Mouse (Mus musculus) midbrain, embryonic 14.5 days (tissue): ENCODE measurements at regions not wholly inside any gene's neighbourhood (a gene's known extent, or its start where the extent isn't known, plus 50 kb on each side); places are given as distances from the start of the nearest gene placed in this dataset.

Source experiments
- ATAC-seq: fragments of 200-750 bp; cut with Nextera tagmentation; 2 replicates; pipeline ENCODE4 v1.8.0; 2017; ENCODE audit warnings: moderate number of reproducible peaks, moderate library complexity; ENCODE audit not compliant: low FRiP score, low TSS enrichment
- DNase-seq: peaks from one replicate; pipeline ENCODE4 v3.0.0-alpha.2; 2015
- H3K27ac ChIP-seq: fragments of 300-500 bp; sonication (generic); replicated peaks from 2 replicates; pipeline ENCODE4 v1.5.1; 2014; ENCODE audit warnings: mild to moderate bottlenecking, low read depth, low read length, moderate library complexity
- H3K27me3 ChIP-seq: fragments of 300-500 bp; sonication (generic); 2 replicates; pipeline ENCODE4 v1.6.1; 2014; ENCODE audit warnings: low read length, control low read depth, mixed read lengths; ENCODE audit not compliant: control insufficient read depth, insufficient read depth
- H3K36me3 ChIP-seq: fragments of 300-500 bp; sonication (generic); 2 replicates; pipeline ENCODE4 v1.6.1; 2014; ENCODE audit warnings: low read length, control low read depth; ENCODE audit not compliant: control insufficient read depth, insufficient read depth
- H3K4me1 ChIP-seq: fragments of 300-500 bp; sonication (generic); 2 replicates; pipeline ENCODE4 v1.6.1; 2014; ENCODE audit warnings: mild to moderate bottlenecking, antibody characterized with exemption, low read length, control low read depth; ENCODE audit not compliant: control insufficient read depth, insufficient read depth
- H3K4me2 ChIP-seq: fragments of 300-500 bp; sonication (generic); 2 replicates; pipeline ENCODE4 v1.6.1; 2014; ENCODE audit warnings: mild to moderate bottlenecking, low read length, moderate library complexity
- H3K4me3 ChIP-seq: fragments of 300-500 bp; sonication (generic); replicated peaks from 2 replicates; pipeline ENCODE4 v1.5.1; 2014; ENCODE audit warnings: low read depth, low read length
- H3K9ac ChIP-seq: fragments of 300-500 bp; sonication (generic); replicated peaks from 2 replicates; pipeline ENCODE4 v1.6.1; 2014; ENCODE audit warnings: mild to moderate bottlenecking, low read length, moderate library complexity
- H3K9me3 ChIP-seq: fragments of 300-500 bp; sonication (generic); 2 replicates; pipeline ENCODE4 v1.6.1; 2016; ENCODE audit warnings: low read length, control low read depth, mixed read lengths; ENCODE audit not compliant: control insufficient read depth
- WGBS: fragments of 180-500 bp; shearing (Covaris S2); extraction: QIAGEN DNeasy Blood & Tissue Kit; methylation state at CpG from one replicate; pipeline ENCODE4 v1.1.7; 2014; 5-methylcytosine and 5-hydroxymethylcytosine counted together

GRCm38 (mm10) chr10:19533846-19534245, 57.9 kb upstream of the Ifngr1 start:
- no peak overlapping the region for H3K4me3 ChIP-seq
- DNase-seq (no peak), ATAC-seq (no peak)
- no peak overlapping the region for H3K4me2 ChIP-seq
- no peak overlapping the region for H3K27ac ChIP-seq
- no peaks in the 10 kb centered on the region for H3K9me3 ChIP-seq
- no peaks in the 10 kb centered on the region for H3K4me1 ChIP-seq
- H3K9ac ChIP-seq: no peak overlapping the region
- H3K27me3 ChIP-seq: no peaks in the 10 kb centered on the region
- no peaks in the 10 kb centered on the region for H3K36me3 ChIP-seq
- WGBS: 79% methylated on average over 1 of the region's 1 CpGs
